Mouse (Mus musculus) lung, postnatal 0 days (tissue): ENCODE data around the gene Dbi. TPM values are rescaled to one million over a fixed set of nuclear protein-coding genes. Genes with fewer than 3 reads are reported as not detected.

Source experiments
- ATAC-seq: fragments of 200-750 bp; cut with Nextera tagmentation; 2 replicates; pipeline ENCODE4 v1.8.0; 2017; ENCODE audit warnings: moderate library complexity
- DNase-seq: peaks from one replicate; pipeline ENCODE4 v3.0.0-alpha.2; 2016; ENCODE audit warnings: low spot score
- H3K27ac ChIP-seq: fragments of 300-500 bp; sonication (generic); 2 replicates; pipeline ENCODE4 v1.5.1; 2014; ENCODE audit warnings: antibody characterized with exemption, mild to moderate bottlenecking, low read length, mixed read lengths
- H3K27me3 ChIP-seq: fragments of 300-500 bp; sonication (generic); replicated peaks from 2 replicates; pipeline ENCODE4 v1.6.1; 2014; ENCODE audit warnings: low read length, mixed read lengths; ENCODE audit not compliant: insufficient read depth
- H3K36me3 ChIP-seq: fragments of 300-500 bp; sonication (generic); 2 replicates; pipeline ENCODE4 v1.6.1; 2014; ENCODE audit warnings: low read length, mixed read lengths; ENCODE audit not compliant: insufficient read depth
- H3K4me1 ChIP-seq: fragments of 300-500 bp; sonication (generic); 2 replicates; pipeline ENCODE4 v1.6.1; 2014; ENCODE audit warnings: antibody characterized with exemption, low read depth, low read length, mixed read lengths; ENCODE audit not compliant: insufficient read depth
- H3K4me2 ChIP-seq: fragments of 300-500 bp; sonication (generic); replicated peaks from 2 replicates; pipeline ENCODE4 v1.6.1; 2014; ENCODE audit warnings: low read depth, mild to moderate bottlenecking, low read length, moderate library complexity, mixed read lengths
- H3K4me3 ChIP-seq: fragments of 300-500 bp; sonication (generic); 2 replicates; pipeline ENCODE4 v1.5.1; 2014; ENCODE audit warnings: low read depth, low read length
- H3K9ac ChIP-seq: fragments of 300-500 bp; sonication (generic); replicated peaks from 2 replicates; pipeline ENCODE4 v1.6.1; 2014; ENCODE audit warnings: low read depth, mild to moderate bottlenecking
- H3K9me3 ChIP-seq: fragments of 300-500 bp; sonication (generic); 2 replicates; pipeline ENCODE4 v1.6.1; 2016; ENCODE audit warnings: low read length, mixed read lengths
- CTCF ChIP-seq: IDR thresholded peaks from 2 replicates; pipeline ENCODE4 v1.5.1; 2016; ENCODE audit warnings: antibody characterized with exemption, mild to moderate bottlenecking
- EP300 ChIP-seq: IDR thresholded peaks from 2 replicates; pipeline ENCODE4 v1.6.1; 2016; ENCODE audit warnings: antibody characterized with exemption, mild to moderate bottlenecking, control low read depth
- WGBS: fragments of 180-500 bp; shearing (Covaris S2); extraction: QIAGEN DNeasy Blood & Tissue Kit; methylation state at CpG from one replicate; pipeline ENCODE4 v1.1.7; 2014; 5-methylcytosine and 5-hydroxymethylcytosine counted together
- polyA plus RNA-seq: library from polyadenylated mRNA; unstranded; fragments of >200 nt; fragmentation: Nextera tagmentation; extraction: Ambion mirVana; gene quantifications from 2 replicates; pipeline ENCODE4 v1.2.1, GENCODE M21; 2015

Dbi gene
- polyA plus RNA-seq, 1 experiment from 2014 or later = 687 TPM

DNA sequence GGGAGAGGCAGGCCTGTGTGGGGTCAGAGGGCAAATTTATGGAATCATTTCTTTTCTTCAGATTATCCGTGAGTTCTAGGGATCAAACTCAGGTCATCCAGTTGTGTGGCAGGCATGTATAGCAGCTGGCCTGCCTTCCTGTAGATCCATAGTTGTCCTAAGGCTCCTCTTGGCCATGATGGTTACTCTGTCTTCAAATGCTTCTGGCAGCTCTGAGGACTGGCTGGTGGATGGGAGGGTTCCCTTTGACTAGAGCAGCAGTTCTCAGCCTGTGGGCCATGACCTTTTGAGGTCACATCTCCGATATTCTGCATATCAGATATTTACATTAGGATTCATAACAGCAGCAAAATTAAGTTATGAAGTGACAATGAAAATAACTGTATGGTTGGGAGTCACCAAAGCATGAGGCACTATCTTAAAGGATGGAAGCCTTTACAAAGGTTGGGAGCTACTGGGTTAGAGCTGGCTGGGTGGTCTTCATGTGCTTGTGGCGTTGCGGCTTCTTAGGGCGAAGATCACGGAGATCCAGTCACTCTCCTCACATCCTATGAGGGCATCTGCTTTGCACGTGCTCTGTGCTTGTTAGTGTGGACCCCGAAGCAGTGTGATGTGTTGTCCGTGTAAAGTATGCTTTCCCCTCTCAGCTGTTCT, 37.7 kb upstream of the Dbi start:
- no peaks in the 10 kb centered on the region for H3K36me3 ChIP-seq
- no peak for ATAC-seq
- TF ChIP-seq EP300 = no peak
- TF ChIP-seq CTCF = no peak
- no peaks in the 10 kb centered on the region for H3K9me3 ChIP-seq
- H3K9ac ChIP-seq = no peak overlapping the region
- H3K27me3 ChIP-seq = no peaks in the 10 kb centered on the region
- H3K4me1 ChIP-seq = no peaks in the 10 kb centered on the region
- no peak overlapping the region for H3K4me3 ChIP-seq
- no peak overlapping the region for H3K4me2 ChIP-seq
- DNase-seq = no peak
- WGBS = 53% methylated on average over 9 of the region's 9 CpGs
- H3K27ac ChIP-seq = no peak overlapping the region

DNA sequence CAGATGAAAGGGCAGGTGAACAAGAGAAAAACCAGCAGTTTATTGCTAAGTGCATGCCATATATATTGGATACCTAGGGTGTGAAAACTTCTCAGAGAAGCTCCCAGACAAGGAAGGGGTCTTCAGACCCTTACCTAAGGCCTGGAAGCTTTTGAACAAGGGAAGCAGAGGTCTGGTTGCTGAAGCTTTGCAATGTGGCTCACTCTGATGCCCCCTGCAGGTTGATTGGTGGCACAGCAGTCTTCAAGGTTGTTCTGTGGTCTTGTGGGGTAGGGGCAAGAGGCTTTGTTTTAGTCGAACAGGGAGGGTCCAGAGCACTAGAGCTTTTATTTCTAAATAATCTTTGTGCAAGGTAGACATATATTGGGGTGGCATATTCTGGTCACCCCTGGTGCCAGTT, 34.4 kb upstream of the Dbi start:
- WGBS = 3% methylated on average over 1 of the region's 1 CpGs
- Histone ChIP-seq H3K9ac (no peak overlapping the region), H3K36me3 (no peaks in the 10 kb centered on the region), H3K4me3 (no peak overlapping the region), H3K4me2 (no peak overlapping the region), H3K27me3 (no peaks in the 10 kb centered on the region), H3K4me1 (no peaks in the 10 kb centered on the region), H3K27ac (no peak overlapping the region), H3K9me3 (no peaks in the 10 kb centered on the region)
- TF ChIP-seq CTCF (peak; percentile 80), EP300 (no peak)
- peak; percentile 28 for DNase-seq
- ATAC-seq = no peak

DNA sequence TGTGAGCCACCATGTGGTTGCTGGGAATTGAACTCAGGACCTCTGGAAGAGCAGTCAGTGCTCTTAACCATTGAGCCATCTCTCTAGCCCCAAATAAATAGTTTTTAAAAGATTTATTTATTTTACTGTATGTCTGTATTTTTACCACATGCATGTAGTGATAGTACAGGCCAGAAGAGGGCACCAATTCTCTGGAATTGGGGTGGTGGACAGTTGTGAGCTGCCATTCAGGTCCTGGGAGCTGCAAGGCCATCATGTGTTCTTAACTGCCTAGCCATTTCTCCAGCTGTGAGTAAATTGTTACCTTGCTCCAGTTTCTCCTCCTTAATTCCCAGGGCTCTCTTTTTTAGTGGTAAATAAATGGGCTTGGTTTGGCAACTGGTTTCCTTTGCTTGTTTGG, 33.4 kb upstream of the Dbi start:
- Histone ChIP-seq H3K27ac (no peak overlapping the region), H3K9me3 (no peaks in the 10 kb centered on the region), H3K4me2 (no peak overlapping the region), H3K36me3 (no peaks in the 10 kb centered on the region), H3K9ac (no peak overlapping the region), H3K27me3 (no peaks in the 10 kb centered on the region), H3K4me1 (no peaks in the 10 kb centered on the region), H3K4me3 (no peak overlapping the region)
- ATAC-seq (no peak), DNase-seq (peak; percentile 43)
- peak; percentile 66 for TF ChIP-seq CTCF
- TF ChIP-seq EP300 = no peak

DNA sequence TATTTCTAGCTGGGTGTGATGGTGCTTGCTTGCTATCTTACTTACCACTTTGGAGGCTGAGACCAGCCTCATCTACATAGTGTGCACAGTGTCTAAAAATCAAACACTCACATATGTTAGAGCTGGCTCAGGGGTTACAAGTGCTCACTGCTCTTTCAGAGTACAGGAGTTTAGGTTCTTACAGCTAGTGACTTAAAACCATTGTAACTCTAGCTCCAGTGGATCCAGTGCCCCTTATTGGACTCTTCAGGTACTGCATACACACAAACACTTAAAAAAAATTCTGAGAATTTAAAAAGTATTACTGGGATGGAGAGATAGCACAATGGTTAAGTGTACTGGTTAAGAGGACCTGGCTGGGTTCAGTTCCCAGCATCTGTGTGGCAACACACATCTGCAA, 26.1 kb upstream of the Dbi start:
- no peak overlapping the region for H3K4me3 ChIP-seq
- TF ChIP-seq EP300 = no peak
- TF ChIP-seq CTCF = peak; percentile 63
- no peaks in the 10 kb centered on the region for H3K27me3 ChIP-seq
- no peaks in the 10 kb centered on the region for H3K9me3 ChIP-seq
- ATAC-seq (peak; percentile 47; the same call in 1 of the 2 replicates), DNase-seq (peak; percentile 58)
- H3K9ac ChIP-seq = no peak overlapping the region
- H3K36me3 ChIP-seq = no peaks in the 10 kb centered on the region
- H3K4me2 ChIP-seq = no peak overlapping the region
- no peak overlapping the region for H3K27ac ChIP-seq
- no peaks in the 10 kb centered on the region for H3K4me1 ChIP-seq

- Histone ChIP-seq H3K27me3 (no peaks in the 10 kb centered on the region), H3K9ac (no peak overlapping the region), H3K4me3 (no peak overlapping the region), H3K4me1 (no peaks in the 10 kb centered on the region), H3K27ac (no peak overlapping the region), H3K4me2 (no peak overlapping the region), H3K9me3 (no peaks in the 10 kb centered on the region), H3K36me3 (no peaks in the 10 kb centered on the region)
- no peak for TF ChIP-seq CTCF
- TF ChIP-seq EP300 = no peak
- ATAC-seq = no peak
- 88% methylated on average over 8 of the region's 8 CpGs for WGBS
- DNase-seq = no peak
Observed at GRCm38 (mm10) chr1:120145527-120146216, 24.8 kb upstream of the Dbi start.

- Histone ChIP-seq H3K4me2 (no peak overlapping the region), H3K36me3 (no peaks in the 10 kb centered on the region), H3K4me1 (no peaks in the 10 kb centered on the region), H3K9ac (no peak overlapping the region), H3K4me3 (no peak overlapping the region), H3K27me3 (no peaks in the 10 kb centered on the region), H3K9me3 (no peaks in the 10 kb centered on the region), H3K27ac (no peak overlapping the region)
- DNase-seq (no peak), ATAC-seq (peak; percentile 44; the same call in 1 of the 2 replicates)
- no peak for TF ChIP-seq EP300
- no peak for TF ChIP-seq CTCF
- WGBS = 48% methylated on average over 5 of the region's 5 CpGs
Observed at GRCm38 (mm10) chr1:120142551-120142950, 21.7 kb upstream of the Dbi start.
